Mouse (Mus musculus) liver, embryonic 14.5 days (tissue): ENCODE data around the gene Fam49a. TPM values are rescaled to one million over a fixed set of nuclear protein-coding genes. Genes with fewer than 3 reads are reported as not detected.

ENCODE experiments used
- ATAC-seq: fragments of 200-750 bp; cut with Nextera tagmentation; 2 replicates; pipeline ENCODE4 v1.8.0; 2017; ENCODE audit warnings: moderate number of reproducible peaks, mild to moderate bottlenecking, moderate library complexity; ENCODE audit not compliant: insufficient read depth
- DNase-seq, 3 experiments: peaks; one replicate each; pipeline ENCODE4 v3.0.0-alpha.2; 2012 to 2013; ENCODE audit warnings: low read depth in 3 of 3, low spot score in 3 of 3
- H3K27ac ChIP-seq: fragments of 300-500 bp; sonication (generic); 2 replicates; pipeline ENCODE4 v1.5.1; 2014; ENCODE audit warnings: moderate library complexity, mild to moderate bottlenecking, control low read depth, inconsistent platforms
- H3K27me3 ChIP-seq: fragments of 300-500 bp; sonication (generic); 2 replicates; pipeline ENCODE4 v1.6.1; 2014; ENCODE audit warnings: mild to moderate bottlenecking, low read length, moderate library complexity; ENCODE audit not compliant: control insufficient read depth, insufficient read depth
- H3K36me3 ChIP-seq: fragments of 300-500 bp; sonication (generic); replicated peaks from 2 replicates; pipeline ENCODE4 v1.6.1; 2014; ENCODE audit warnings: low read depth; ENCODE audit not compliant: control insufficient read depth, insufficient read depth
- H3K4me1 ChIP-seq, 2 experiments: fragments of 200-500 bp in 1 of 2; fragments of 300-500 bp in 1 of 2; sonication (generic) in 1 of 2; replicated peaks; 2 replicates each; pipeline ENCODE4 v1.6.1; 2012 to 2014; ENCODE audit warnings: antibody characterized with exemption in 1 of 2, inconsistent platforms in 1 of 2, low read length in 1 of 2; ENCODE audit not compliant: control insufficient read depth in 2 of 2, insufficient read depth in 2 of 2
- H3K4me2 ChIP-seq: fragments of 300-500 bp; sonication (generic); 2 replicates; pipeline ENCODE4 v1.6.1; 2014; ENCODE audit warnings: low read depth, mild to moderate bottlenecking, control low read depth, moderate library complexity
- H3K4me3 ChIP-seq, 2 experiments: fragments of 200-500 bp in 1 of 2; fragments of 300-500 bp in 1 of 2; sonication (generic) in 1 of 2; 2 replicates each; pipeline ENCODE4 v1.5.1; 2012 to 2014; ENCODE audit warnings: low read depth in 2 of 2, low read length in 2 of 2, mild to moderate bottlenecking in 2 of 2, control low read depth in 1 of 2, inconsistent platforms in 1 of 2, moderate library complexity in 1 of 2; ENCODE audit not compliant: insufficient read depth in 1 of 2
- H3K9ac ChIP-seq: fragments of 300-500 bp; sonication (generic); replicated peaks from 2 replicates; pipeline ENCODE4 v1.6.1; 2014; ENCODE audit warnings: mild to moderate bottlenecking, control low read depth, moderate library complexity
- H3K9me3 ChIP-seq: fragments of 300-500 bp; sonication (generic); 2 replicates; pipeline ENCODE4 v1.6.1; 2016; ENCODE audit warnings: low read length, mixed read lengths; ENCODE audit not compliant: control insufficient read depth
- CTCF ChIP-seq: IDR thresholded peaks from 2 replicates; pipeline ENCODE4 v1.5.1; 2016; ENCODE audit warnings: antibody characterized with exemption, low read depth, control low read depth
- EP300 ChIP-seq: IDR thresholded peaks from 2 replicates; pipeline ENCODE4 v1.6.1; 2016; ENCODE audit warnings: antibody characterized with exemption, low read depth
- WGBS: fragments of 180-500 bp; shearing (Covaris S2); extraction: QIAGEN DNeasy Blood & Tissue Kit; methylation state at CpG from one replicate; pipeline ENCODE4 v1.1.7; 2014; ENCODE audit not compliant: insufficient replicate concordance; 5-methylcytosine and 5-hydroxymethylcytosine counted together
- polyA plus RNA-seq, 2 experiments: library from polyadenylated mRNA; depleted of rRNA in 1 of 2; stranded (reverse) in 1 of 2; unstranded in 1 of 2; fragments of >200 nt; fragmentation: Nextera tagmentation in 1 of 2; extraction: Ambion mirVana in 1 of 2; gene quantifications; 2 replicates each; pipeline versions ENCODE4 v1.2.1 to v1.2.3; 2012 to 2014

The Fam49a gene
- polyA plus RNA-seq, 2 experiments, result 1.0 to 2.4 TPM

GRCm38 (mm10) chr12:12359923-12360322, 98.0 kb downstream of the Fam49a start:
- H3K9me3 ChIP-seq, result no peaks in the 10 kb centered on the region
- no peak overlapping the region for H3K4me2 ChIP-seq
- TF ChIP-seq CTCF, result no peak
- no peak for TF ChIP-seq EP300
- no peak overlapping the region for H3K9ac ChIP-seq
- WGBS, result 68% methylated on average over 5 of the region's 5 CpGs
- no peak for ATAC-seq
- H3K4me3 ChIP-seq, result no peak overlapping the region
- no peak for DNase-seq
- no peaks in the 10 kb centered on the region for H3K36me3 ChIP-seq
- H3K4me1 ChIP-seq, result 0 out of 4 replicates have a peak, but pooled peaks cover 0 to 2% of the 10 kb centered on the region in 2 experiments
- H3K27ac ChIP-seq, result no peak overlapping the region
- no peaks in the 10 kb centered on the region for H3K27me3 ChIP-seq

DNA sequence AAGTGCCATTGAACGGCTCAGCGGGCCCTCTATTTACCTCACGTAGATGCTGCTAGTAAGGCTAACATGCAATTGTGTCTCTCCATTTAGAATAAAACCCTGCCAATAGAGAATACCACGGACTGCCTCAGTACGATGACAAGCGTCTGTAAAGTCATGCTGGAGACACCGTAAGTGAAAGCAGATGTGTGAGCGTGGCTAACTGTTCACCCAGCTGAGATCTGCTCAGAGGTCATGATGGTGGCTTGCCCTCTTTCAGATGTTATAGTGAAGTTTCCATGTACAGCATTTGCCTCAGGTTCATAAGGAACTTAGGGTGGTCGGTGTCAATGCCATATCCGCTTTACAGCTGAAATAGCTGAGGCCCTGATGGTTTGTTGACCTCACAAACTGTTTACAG, 100.4 kb downstream of the Fam49a start:
- no peak overlapping the region for H3K4me3 ChIP-seq
- 78% methylated on average over 10 of the region's 10 CpGs for WGBS
- no peaks in the 10 kb centered on the region for H3K27me3 ChIP-seq
- no peak for TF ChIP-seq CTCF
- no peak for TF ChIP-seq EP300
- no peaks in the 10 kb centered on the region for H3K4me1 ChIP-seq
- ATAC-seq (no peak), DNase-seq (no peak)
- no peak overlapping the region for H3K27ac ChIP-seq
- no peak overlapping the region for H3K9ac ChIP-seq
- no peak overlapping the region for H3K4me2 ChIP-seq
- no peaks in the 10 kb centered on the region for H3K36me3 ChIP-seq
- H3K9me3 ChIP-seq, result no peaks in the 10 kb centered on the region

DNA sequence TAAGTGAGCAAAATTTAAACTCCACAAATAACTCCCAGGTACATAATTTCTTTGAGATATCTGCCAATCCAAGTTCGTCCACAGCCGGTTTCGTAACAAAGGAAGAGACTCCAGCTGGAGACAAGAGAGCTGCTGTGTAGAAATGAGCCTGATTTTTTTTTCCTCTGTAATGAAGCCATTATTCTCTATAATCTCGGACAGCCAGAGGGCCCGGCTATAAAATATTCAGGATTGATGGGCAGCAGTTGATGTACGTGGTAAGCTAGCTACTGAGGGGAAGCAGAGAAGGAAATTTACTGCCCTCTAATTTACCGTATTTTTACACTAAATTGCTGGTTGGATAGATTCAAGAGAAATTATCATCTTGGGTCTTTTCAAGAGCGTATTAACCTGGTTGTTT, 102.3 kb downstream of the Fam49a start:
- H3K4me1 ChIP-seq, result no peaks in the 10 kb centered on the region
- H3K9ac ChIP-seq, result no peak overlapping the region
- no peaks in the 10 kb centered on the region for H3K27me3 ChIP-seq
- 69% methylated on average over 8 of the region's 8 CpGs for WGBS
- ATAC-seq (no peak), DNase-seq (no peak)
- no peak overlapping the region for H3K4me2 ChIP-seq
- no peaks in the 10 kb centered on the region for H3K36me3 ChIP-seq
- no peak overlapping the region for H3K27ac ChIP-seq
- no peak overlapping the region for H3K4me3 ChIP-seq
- TF ChIP-seq EP300 (no peak), CTCF (no peak)
- no peaks in the 10 kb centered on the region for H3K9me3 ChIP-seq

- DNase-seq, result no peak
- 65% methylated on average over 5 of the region's 5 CpGs for WGBS
- H3K27me3 ChIP-seq, result no peaks in the 10 kb centered on the region
- no peak overlapping the region for H3K4me2 ChIP-seq
- H3K27ac ChIP-seq, result no peak overlapping the region
- no peaks in the 10 kb centered on the region for H3K36me3 ChIP-seq
- no peak overlapping the region for H3K9ac ChIP-seq
- no peak for TF ChIP-seq CTCF
- no peak for TF ChIP-seq EP300
- no peaks in the 10 kb centered on the region for H3K9me3 ChIP-seq
- ATAC-seq, result no peak
- no peak overlapping the region for H3K4me3 ChIP-seq
- no peaks in the 10 kb centered on the region for H3K4me1 ChIP-seq
Measured at GRCm38 (mm10) chr12:12367423-12367822, 105.5 kb downstream of the Fam49a start.

- H3K4me3 ChIP-seq, result no peak overlapping the region
- no peaks in the 10 kb centered on the region for H3K36me3 ChIP-seq
- H3K4me1 ChIP-seq, result no peaks in the 10 kb centered on the region
- no peaks in the 10 kb centered on the region for H3K27me3 ChIP-seq
- ATAC-seq, result peak; percentile 45; the same call in 1 of the 2 replicates
- no peak for DNase-seq
- no peak overlapping the region for H3K9ac ChIP-seq
- no peaks in the 10 kb centered on the region for H3K9me3 ChIP-seq
- no peak overlapping the region for H3K4me2 ChIP-seq
- no peak overlapping the region for H3K27ac ChIP-seq
- TF ChIP-seq EP300 (no peak), CTCF (no peak)
- 34% methylated on average over 11 of the region's 11 CpGs for WGBS
Measured at GRCm38 (mm10) chr12:12373111-12373862, 111.3 kb downstream of the Fam49a start.
